ENCODE assay signal across 7 mouse cellular contexts in the genomic region with DNA sequence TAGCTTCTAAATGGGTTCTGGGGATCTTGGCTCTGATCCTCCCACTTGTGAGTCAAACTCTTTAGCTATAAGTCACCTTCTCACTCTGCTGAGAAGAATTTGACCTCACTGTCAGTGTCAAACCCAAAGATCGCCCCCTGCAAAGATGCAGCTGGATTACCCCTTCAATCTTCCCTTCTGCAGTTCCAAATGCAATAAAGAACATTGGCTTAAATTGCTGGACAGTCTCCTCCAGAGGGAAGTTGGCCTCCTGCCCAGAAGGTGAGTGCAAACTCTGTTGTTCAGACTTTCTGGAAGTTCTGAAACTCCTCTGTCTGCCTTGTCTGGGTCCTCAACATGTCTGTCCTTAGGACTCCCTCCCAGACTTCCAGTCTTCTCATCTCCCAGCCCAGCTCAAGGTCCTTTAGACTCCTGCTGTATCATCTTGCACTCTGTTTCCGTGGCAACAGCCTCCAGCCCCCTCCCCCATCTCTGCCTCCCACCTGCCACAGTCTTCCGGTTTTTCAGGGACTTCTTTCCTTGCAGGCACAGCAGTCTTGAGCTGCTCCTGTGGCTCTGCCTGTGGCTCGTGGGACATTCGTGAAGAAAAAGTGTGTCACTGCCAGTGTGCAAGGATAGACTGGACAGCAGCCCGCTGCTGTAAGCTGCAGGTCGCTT. TPM values are rescaled to one million over a fixed set of nuclear protein-coding genes. Genes with fewer than 3 reads are reported as not detected.
DNase-seq lines count a peak whose midpoint lies in the region; ATAC-seq lines count a peak whose summit lies in the region.

No protein-coding gene starts in this region.

- WGBS in midbrain, embryonic 15.5 days: 20% methylated on average over 7 of the region's 7 CpGs

- ATAC-seq in midbrain, embryonic 15.5 days (replicated peaks): peak; percentile 77

- H3K9ac ChIP-seq in midbrain, embryonic 15.5 days: no peak overlapping the region

- no peaks in the 10 kb centered on the region for H3K9me3 ChIP-seq in midbrain, embryonic 15.5 days

- H3K4me3 ChIP-seq in midbrain, embryonic 15.5 days: 0 out of 2 replicates have a peak overlapping the region, but pooled peaks have one; percentile 9

- H3K4me1 ChIP-seq in midbrain, embryonic 15.5 days: peaks cover 9% of the 10 kb centered on the region

- no peaks in the 10 kb centered on the region for H3K36me3 ChIP-seq in midbrain, embryonic 15.5 days (replicated peaks)

- no peak overlapping the region for H3K27ac ChIP-seq in midbrain, embryonic 15.5 days

- no peaks in the 10 kb centered on the region for H3K27me3 ChIP-seq in midbrain, embryonic 15.5 days (replicated peaks)

- DNase-seq in ES-CJ7 (ENCODE audit: low read depth, low spot score) (peak; percentile 42), adipocyte (ENCODE audit: low spot score) (peak; percentile 62)
- DNase-seq in frontal cortex, postnatal 36 days (ENCODE audit: low spot score in 2 of 2): peak; percentile 30 to 34
- no peak for DNase-seq in urinary bladder, adult 18-20 months (ENCODE audit: low spot score in 2 of 2)
- no peak for DNase-seq in spleen, adult 18-20 months
- no peak for DNase-seq in yolk sac, embryonic 10.5 days (ENCODE audit: low spot score)

- peak overlapping the region; percentile 16; the same call in 1 of the 2 replicates for H3K4me2 ChIP-seq in midbrain, embryonic 15.5 days

RNA-seq across cellular contexts. Expression of gene Retn, which starts 1.3 kb away (rescaled TPM):
- 0.37 and 0.57 TPM in 2 replicates for polyA plus RNA-seq in midbrain, embryonic 15.5 days (2015; fragmentation: Nextera tagmentation; extraction: Ambion mirVana)

RNA-seq across cellular contexts. Expression of gene Mcemp1, which starts 8.7 kb away (rescaled TPM):
- 0.15 and 0.26 TPM in 2 replicates for polyA plus RNA-seq in midbrain, embryonic 15.5 days (2015; fragmentation: Nextera tagmentation; extraction: Ambion mirVana)

RNA-seq across cellular contexts. Expression of gene Fcor, which starts 15.3 kb away (rescaled TPM):
- polyA plus RNA-seq in midbrain, embryonic 15.5 days (2015; fragmentation: Nextera tagmentation; extraction: Ambion mirVana): 18.3 and 19.0 TPM in 2 replicates

RNA-seq across cellular contexts. Expression of gene Trappc5, which starts 19.2 kb away (rescaled TPM):
- 66.6 and 68.4 TPM in 2 replicates for polyA plus RNA-seq in midbrain, embryonic 15.5 days (2015; fragmentation: Nextera tagmentation; extraction: Ambion mirVana)

RNA-seq across cellular contexts. Expression of gene Stxbp2, which starts 26.1 kb away (rescaled TPM):
- 40.5 and 52.9 TPM in 2 replicates for polyA plus RNA-seq in midbrain, embryonic 15.5 days (2015; fragmentation: Nextera tagmentation; extraction: Ambion mirVana)

Comparison
In these comparisons a context has a peak if more than half of its experiments do, and no peak if none do; other contexts are left out.
1. DNase-seq: peak in ES-CJ7 (single experiment), adipocyte (single experiment) and frontal cortex, postnatal 36 days (2 of 2); none in urinary bladder, adult 18-20 months (0 of 2), spleen, adult 18-20 months (0 of 2) and yolk sac, embryonic 10.5 days (single experiment).